Mouse (Mus musculus) urinary bladder, adult 18-20 months (tissue): ENCODE measurements at regions not wholly inside any gene's neighbourhood (a gene's known extent, or its start where the extent isn't known, plus 50 kb on each side); places are given as distances from the start of the nearest gene placed in this dataset.
A peak's percentile ranks its signal among the peaks of the same experiment; 100 is the strongest.

Experiments used
- DNase-seq, 2 experiments: peaks; one replicate each; pipeline ENCODE4 v3.0.0; 2022; ENCODE audit warnings: low spot score in 2 of 2, mixed read lengths in 2 of 2

GRCm38 (mm10) chr12:99096930-99097617, 176.7 kb downstream of the Ttc8 start:
- DNase-seq = peak; percentile 60 to 64

DNA sequence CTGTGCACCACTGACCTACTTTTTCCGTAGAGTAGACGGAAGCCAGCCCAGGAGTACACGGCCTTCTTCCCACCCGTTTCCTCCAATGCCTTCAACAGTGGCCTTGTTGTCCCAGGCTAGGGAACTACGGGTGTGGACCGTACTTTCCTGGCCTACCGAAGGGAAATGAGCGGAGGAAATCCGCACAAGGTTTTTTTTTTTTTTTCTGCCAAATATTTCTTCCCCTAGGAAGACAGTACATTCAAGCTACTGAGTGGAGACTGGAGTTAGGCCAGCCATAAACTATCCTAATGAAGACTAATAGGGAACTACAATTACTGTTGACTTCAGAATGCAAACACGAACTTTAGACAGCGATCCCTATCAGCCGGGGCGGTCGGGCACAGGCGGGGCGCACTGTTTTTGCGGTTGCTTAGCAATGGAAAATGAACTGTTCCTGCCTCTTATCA, 177.3 kb downstream of the Ttc8 start:
- peak; percentile 23 to 32 for DNase-seq

- no peak for DNase-seq
Measured at GRCm38 (mm10) chr12:99099881-99100280, 179.5 kb downstream of the Ttc8 start.

- no peak for DNase-seq
Measured at GRCm38 (mm10) chr12:99108616-99109015, 188.2 kb downstream of the Ttc8 start.

GRCm38 (mm10) chr12:99113781-99114180, 193.4 kb downstream of the Ttc8 start:
- no peak for DNase-seq

DNA sequence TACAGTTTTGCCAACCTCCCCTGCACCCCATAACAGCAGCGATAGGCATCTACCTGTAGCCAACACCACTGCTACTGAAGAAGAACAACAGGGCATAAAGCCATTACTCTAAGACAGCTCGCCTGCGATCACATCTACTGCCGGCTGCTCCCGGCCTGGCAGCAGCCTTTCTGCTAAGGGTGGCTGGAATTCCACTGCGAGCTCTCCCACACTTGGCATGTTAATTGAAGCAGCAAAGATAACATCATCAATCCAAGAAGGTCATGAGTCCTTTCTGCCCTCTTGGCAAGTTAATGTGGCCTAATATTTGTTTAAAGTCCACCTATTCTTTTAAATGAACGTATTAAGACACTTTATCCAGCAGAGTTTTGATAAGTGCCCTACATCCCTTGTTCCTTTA, 196.1 kb downstream of the Ttc8 start:
- no peak for DNase-seq

- no peak for DNase-seq
Measured at GRCm38 (mm10) chr12:99118381-99119115, 198.2 kb downstream of the Ttc8 start.

GRCm38 (mm10) chr12:99119966-99120365, 199.6 kb downstream of the Ttc8 start:
- DNase-seq = no peak

- DNase-seq = no peak
Measured at GRCm38 (mm10) chr12:99123611-99124495, 203.5 kb downstream of the Ttc8 start.

GRCm38 (mm10) chr12:99126129-99126528, 205.8 kb downstream of the Ttc8 start:
- DNase-seq = no peak
